Mouse (Mus musculus): ENCODE measurements around the gene Myh14.

- TF ChIP-seq CTCF (IDR thresholded peaks at IDR 0.05; ENCODE audit: borderline replicate concordance, insufficient read depth, low read depth, low read length) (no peak), POLR2A (IDR thresholded peaks at IDR 0.05; ENCODE audit: borderline replicate concordance, insufficient read depth, low read length) (no peak; the same call in 1 of the 2 replicates)
These were observed 75.5 kb downstream of the Myh14 start for GRCm38 (mm10) chr7:44595131-44595561.
